Mouse (Mus musculus): ENCODE results near the gene Rims1.

Gene Rims1

DNA sequence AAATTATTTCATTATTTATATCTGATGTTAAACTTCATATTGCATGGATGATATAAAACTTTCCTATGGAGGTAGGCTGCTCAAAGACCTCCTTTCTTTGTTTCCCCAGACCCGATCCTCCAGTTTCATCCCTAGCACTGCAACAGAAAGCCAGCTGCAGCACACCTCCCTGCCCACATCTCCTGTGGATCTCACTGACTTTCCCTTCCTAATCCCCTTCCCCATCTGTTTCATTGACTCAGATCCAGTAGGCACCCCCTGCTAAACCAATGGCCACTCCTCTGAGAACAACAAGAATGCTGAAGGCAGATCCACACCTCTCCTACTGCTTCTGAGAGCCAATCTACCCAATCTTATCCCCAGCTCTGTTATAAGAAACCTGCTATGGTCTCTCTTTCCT lies 259.5 kb downstream of the Rims1 start:
- DNase-seq = no peak

DNA sequence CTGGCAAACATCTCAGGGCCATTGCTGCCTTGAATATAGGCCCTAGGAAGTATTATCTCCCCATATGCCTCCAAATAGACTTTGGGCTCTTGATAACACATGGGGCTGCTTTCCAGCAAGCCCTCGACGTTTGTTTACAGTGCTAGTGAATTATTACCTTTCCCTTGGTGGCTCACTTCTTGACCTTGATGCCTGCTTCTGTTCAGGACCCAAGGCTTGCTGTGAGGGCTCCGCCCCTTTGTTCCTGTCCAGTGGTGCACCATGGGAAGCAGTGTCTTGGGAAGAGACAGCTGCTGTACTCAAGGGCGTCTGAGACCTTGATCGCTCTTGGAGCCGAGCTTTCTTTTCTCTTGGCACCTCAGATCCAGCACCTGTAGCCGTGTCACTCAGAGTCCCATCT lies 267.7 kb downstream of the Rims1 start:
- no peak for DNase-seq

DNA sequence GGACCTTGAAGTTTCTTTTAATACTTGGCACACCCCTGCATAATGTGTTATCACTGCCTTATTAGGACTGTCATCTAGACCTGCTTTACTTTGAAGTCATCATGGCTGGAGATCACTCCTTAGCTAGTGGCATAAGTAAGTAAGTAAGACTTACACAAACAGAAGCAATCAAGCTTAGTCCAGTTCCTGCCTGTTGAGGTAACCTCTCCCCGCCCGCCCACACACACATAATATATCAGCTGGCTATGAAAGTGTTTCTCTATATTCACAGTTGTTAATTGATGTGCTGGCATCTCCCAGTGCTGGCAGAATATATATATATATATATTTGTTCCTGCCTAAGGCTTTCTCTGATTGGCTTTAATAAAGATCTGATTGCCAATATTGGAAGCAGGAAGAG lies 269.0 kb downstream of the Rims1 start:
- DNase-seq = no peak

DNA sequence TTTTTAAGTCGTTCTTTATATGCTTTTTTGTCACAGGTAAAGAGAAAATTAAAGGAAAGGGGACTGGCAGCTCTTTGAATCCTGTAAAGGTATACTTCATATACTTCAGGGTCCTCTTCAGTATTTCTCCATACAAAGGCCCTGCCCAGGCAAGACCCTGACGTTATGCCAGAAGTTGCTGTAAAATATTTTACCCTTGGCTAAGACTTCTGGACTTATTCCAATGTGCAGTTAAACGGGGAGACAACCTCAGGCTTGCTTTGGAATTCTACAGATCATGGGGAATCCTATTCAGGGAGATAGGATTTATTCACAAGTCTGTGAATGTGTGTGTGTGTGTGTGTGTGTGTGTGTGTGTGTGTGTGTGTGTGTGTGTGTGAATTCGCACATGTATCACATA lies 270.7 kb downstream of the Rims1 start:
- DNase-seq = no peak

DNA sequence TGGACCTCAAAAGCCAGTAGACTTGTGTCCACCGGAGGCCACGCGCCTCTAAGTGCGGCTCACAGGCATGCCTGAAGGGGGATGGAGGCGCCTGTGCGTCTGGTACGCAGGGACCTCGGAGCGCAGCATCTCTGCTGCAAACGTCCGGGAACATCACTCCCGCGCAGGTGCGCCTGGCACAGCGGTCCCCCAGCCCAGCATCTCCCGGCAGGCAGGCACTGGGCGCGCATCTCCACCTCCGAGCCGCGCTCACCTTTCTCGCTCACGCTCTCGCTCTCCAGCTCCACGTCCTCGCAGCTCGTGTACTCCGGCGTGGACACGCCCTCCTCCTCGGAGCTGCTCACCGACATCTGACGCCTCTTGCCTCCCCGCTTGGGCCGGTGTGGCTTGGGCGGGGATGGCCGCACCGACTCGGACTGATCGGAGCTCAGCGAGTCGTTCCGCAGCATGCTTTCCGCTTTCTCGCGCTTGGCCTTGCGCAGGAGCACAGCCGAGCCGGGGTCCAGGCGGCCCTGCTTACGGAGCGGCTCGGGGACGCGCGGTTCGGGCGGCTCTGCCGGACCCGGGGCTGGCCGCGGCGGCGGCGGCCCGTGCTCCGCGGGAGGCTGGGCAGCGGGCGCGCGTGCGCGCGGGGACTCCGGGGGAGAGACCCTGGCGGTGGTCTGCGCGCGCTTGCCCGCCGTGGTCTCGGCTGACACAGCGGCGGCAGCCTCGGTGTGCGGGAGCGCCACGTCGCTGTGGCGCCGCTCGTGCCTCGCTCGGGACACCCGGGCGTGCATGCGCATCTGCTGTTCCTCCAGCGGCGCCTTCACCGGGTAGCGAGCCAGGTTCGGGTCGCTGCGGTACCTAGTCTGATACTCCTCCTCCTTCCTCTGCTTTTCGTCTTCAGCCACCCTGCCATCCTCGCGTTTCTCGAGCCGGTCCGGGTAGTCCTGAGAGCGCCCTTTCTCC lies 272.4 kb downstream of the Rims1 start:
- no peak for DNase-seq

DNA sequence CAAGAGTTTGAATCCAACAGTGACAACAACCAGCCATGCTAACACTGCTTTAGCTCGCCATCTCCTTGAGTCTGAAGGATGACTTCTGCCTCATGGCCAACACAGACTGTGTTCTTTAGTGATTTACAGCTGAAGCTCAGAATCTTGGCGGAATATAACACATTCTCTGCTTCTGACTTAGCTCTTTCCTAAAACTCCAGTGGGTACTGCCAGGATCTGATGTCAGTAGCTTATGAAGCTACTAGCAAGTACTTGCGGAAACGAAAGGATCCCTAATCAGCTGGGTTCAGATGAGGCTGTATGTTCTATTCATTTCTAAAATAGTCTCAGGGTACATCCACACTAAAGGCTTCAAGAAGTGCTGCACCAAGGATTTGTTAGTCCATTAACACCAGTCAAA lies 290.7 kb downstream of the Rims1 start:
- no peak for DNase-seq

DNA sequence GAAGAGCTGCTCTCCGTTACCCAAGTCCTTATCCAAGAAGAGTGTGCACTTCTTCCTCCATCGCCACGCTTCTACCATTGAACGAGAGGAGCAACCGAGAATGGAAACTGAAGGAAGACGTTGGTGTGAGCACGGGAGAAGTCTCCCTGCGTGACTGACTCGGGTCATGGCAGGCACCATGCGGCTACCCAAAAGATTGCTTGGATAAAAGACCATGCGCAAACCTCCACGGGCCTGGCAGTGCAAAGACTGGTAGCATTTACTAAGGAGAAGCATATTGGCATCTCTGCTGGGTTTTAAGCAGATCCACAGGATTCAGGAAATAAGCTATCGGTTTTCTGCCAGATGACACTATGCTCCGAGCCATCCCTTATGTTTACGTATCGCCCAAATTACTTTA lies 293.4 kb downstream of the Rims1 start:
- DNase-seq = no peak

DNA sequence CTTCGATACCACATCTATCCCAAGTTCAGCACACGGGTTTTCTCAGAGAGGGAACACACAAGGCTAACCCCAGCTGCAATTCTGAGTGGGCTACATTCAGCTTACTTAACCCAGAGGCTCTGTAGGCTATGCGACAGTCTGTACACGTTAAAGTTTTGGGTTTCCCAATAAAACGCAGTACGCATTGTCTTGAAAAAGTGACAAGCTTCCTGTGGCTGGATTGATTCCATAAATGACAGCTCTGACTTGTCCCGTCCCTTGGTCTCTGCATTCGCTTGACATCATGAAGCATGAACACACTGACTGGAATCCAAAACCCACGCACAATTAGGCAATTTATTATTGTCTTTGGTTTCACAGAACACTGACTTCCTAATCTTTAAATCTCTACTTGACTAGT lies 294.2 kb downstream of the Rims1 start:
- no peak for DNase-seq

DNA sequence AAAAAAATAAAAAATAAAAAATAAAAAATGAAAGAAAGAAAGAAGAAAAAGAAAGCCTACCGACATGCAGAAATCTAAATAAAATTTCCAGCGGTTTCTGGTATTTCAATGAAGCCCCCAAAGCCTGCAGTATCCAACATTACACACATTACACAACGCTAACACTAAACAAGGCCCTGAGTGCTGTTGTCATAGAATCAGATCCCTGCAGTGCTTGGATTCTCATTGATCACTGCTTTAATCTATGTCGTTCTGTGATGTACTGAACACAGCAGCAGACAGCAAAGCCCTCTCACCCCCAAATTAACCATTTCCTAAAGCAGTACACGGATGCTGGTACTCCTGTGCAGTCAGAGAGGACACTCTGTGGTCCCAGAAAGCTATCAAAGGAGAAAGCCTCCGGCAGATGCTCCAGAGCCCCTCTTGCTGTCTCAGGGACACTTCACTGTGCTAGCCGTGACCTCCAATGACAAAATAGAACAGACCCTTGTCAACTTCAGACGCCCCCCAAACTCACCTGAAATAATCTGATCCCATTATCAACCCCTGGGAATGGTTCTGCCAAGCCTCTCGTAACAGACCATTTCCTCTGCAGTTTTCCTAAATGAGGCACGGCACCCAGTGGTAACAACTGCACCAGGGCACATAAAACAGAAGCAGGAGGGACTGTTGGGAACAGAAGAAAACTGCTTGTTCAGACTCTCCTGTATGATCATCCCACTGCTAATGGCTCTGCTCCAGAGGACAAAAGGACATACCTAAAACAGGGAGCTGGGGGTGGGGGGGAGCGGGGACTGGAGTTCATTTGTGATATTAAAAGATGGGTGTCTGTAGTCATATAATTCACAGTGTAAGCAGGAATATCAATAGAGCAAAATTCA lies 296.8 kb downstream of the Rims1 start:
- DNase-seq = no peak

DNA sequence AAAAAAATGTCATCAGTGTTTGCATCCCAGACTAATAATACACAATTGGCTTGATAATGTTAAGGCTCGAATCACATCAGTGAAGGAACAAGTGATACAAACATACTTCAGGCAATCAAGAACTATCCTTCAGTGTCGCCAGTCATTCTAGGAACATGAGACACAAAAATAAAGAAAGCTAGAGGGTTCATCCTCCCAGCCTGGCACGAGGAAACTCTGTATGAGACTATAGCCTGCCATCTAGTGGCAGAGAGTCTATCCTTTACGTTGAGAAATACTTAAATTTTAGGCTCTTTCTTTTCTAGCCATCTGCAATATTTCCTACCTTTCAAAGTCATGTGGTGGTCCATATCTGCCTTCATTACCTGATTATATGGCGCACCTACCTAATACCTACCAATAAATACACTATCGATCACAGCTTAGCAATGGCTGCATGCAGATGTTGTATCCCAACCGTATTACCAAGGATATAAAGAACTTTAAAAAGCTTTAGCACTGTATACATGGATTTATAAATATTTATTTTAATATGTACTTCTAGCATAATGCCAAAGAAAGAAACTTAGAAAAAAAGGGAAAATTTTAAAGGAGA lies 318.4 kb downstream of the Rims1 start:
- no peak for DNase-seq

DNA sequence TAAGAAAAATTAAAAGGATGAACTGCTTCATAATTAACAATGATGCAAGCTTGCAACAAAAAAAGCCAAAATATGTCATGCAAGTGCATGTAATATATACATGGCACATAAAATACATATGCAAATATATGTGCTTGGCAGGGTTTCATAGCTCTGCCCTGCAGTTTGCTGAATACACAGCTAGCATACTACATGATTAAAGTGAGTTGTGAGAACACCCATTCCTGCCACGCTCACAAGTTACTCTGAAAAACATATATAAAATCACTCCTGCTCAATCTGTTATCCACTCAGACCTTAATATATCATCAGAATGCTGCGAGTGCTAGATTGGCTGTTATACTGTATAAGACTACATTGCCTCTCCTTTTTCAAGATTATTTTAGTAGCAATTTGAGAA lies 329.6 kb downstream of the Rims1 start:
- no peak for DNase-seq

DNA sequence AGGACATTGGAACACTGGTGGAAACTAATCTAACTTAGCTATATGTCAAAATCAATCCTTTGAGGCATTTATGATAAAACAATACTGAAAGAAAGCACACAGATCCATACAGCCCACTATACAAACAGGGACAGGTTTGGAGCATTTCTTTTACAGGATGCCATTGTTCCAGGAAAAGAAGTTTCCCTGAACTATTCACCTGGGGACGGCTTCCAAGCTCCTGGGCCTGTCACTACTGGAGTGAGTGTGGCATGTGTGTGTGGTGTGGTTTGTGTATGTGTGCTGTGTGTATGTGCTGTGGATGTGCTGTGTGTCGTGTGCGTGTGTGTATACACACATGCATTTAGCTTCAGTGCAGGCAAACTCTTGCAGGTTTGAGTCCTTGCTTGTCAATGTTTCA lies 338.8 kb downstream of the Rims1 start:
- DNase-seq = no peak

DNA sequence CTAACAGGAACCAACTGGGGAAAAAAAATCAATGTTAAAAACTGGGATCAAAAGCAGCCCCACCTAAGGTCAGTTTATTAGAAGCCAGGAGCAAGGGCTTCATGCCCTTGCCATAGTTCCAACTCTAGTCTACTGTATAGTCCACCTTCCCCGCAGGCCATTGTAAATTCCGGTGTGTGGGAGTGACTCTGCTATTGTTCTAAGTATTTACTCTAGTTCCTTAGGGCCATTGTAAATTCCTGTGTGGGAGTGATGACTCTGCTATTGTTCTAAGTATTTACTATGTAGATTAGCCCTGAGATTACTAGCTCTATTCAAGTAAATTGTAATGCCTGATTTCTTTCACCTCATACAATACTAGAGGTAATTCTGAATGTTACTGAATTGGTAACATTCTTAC lies 339.2 kb downstream of the Rims1 start:
- DNase-seq = no peak

DNA sequence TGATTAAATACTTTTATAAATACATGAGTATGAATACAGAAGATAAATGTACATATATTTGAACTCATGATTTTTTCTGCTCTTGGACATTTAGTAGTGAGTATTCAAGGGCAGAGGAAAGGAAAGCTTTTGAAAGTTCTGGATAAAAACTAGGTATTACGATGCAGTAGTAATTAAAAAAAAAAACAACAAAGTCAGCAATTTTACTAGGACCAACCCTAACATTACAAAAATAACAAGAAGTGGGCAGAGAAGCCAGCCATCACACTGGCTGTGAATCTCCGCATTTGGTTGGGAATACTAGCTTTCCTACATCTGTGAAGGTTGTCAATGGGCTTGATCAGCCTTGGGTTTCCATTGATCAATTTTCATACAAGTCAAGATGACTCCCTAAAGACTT lies 381.8 kb downstream of the Rims1 start:
- DNase-seq = no peak

DNA sequence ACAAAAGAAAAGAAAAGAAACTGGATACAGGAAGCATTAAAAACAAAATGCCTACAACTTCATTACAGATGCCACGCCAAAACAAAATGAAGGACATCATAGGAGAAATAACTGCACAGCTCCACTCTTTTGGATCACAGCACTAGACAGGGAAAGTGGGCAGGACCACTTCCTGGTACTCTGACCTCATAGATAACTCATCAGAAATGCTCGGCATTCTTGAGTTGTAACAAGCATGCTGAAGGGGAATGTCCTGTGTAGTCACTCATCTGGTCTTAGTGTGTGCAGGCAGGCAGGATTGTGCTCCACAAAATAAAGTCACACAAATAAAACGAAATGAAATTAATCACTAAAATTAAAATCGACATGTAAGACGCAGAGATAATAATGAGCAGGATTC lies 383.7 kb downstream of the Rims1 start:
- DNase-seq = no peak

DNA sequence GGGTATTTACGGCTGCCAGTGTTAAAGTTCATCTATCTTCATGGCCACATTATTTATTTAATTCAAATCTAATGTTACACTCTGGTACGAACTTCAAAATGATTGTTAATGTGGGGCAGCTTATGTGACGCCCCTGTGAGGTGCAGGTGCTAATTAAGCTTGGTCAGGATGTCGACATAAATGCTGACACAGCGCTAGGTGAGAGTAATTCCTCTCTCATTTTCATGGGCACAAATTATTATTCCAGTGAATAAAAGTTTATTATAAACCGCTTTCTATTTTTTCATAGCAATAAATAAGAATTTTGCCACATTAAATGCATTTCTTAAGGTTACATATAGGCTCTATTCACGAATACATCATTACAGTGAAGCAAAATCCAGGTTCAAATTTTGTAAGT lies 395.6 kb downstream of the Rims1 start:
- no peak for DNase-seq

DNA sequence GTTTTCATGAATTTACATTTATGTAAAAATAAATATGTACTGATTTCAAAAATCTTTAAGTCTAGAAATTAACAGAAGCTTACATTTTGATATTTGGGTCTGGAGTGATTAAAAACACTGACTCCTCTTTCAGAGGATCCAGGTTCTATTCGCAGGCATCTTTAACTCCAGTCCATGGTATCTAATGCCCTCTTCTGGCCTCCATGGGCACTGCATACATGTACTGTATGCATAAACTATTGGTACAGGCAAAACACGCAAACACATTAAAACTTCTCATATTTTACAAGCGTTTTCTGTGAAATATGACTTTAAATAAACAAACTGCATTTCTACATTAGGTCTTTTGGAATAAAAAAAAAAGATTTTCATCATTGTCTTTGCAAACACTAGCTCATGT lies 419.4 kb downstream of the Rims1 start:
- no peak for DNase-seq

DNA sequence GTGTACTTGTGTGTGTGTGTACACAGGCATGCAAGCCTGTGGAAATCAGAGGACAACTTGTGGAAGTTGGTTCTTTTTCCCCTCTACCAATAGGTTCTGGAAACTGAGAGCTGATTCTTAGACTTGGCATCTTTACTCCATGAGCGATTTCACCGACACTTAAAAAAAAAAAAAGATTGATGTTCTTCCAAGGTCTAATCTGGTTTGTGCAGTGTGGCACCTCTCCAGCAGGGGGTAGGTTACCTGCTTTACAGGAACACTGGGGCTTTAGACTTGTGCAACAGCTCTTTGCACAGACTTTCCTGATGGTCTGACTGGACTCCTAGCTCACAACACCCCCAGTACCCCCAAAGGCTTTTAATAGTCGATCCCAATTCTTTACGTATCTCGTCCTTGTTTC lies 428.1 kb downstream of the Rims1 start:
- no peak for DNase-seq

DNA sequence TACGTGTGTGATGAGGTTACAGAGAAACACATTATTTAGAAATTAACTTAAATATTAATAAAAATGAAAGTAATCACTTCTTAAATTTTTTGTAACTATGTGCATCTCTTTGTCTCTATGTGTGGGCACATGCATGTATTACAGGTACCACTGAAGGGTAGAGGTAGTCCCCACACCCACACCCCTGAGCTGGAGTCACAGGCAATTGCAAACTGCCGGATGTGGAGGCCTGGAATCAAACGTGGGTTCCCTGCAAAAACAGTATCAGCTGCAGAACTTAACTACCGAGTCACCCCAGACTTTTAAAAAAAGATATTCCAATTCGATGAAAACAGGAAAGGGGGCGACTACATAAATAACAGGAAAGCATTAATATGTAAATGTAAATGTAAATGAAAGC lies 428.7 kb downstream of the Rims1 start:
- no peak for DNase-seq

DNA sequence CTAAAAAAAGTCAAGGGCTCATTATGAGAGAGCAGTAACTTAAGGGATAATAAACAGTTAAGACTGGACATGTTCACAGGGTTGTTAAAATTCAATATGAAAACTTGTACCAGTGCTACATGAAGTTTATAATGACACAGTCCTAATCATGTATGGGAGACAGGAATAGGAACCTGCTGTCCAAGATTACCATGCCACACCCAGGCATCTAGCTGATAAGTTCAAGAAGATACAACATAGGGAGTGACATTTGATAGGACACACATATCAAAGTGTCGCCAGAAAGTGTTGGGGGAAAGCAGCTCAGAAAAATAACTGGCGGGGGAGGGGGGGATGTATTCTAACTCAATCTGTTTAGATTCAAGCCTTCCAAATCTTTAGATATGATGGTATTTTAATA lies 449.6 kb downstream of the Rims1 start:
- DNase-seq = no peak

DNA sequence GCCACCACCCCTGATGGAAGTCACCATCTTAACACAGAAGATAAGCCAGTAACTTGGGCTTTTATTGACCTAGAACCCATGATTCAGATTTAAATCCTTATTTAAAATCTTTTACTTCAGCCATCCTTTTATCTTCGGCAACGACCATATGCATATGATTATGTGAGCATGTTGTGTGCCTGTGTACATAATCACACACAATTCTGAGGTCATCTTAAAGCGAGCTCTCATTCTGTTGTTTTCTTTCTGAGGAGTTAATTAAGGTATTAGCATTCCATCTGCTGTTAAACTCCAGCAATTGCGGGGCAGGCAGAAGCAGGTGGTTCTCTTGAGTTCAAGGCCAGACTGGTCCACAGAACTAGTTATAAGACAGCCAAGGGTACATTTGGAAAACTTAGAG lies 452.1 kb downstream of the Rims1 start:
- DNase-seq = no peak

DNA sequence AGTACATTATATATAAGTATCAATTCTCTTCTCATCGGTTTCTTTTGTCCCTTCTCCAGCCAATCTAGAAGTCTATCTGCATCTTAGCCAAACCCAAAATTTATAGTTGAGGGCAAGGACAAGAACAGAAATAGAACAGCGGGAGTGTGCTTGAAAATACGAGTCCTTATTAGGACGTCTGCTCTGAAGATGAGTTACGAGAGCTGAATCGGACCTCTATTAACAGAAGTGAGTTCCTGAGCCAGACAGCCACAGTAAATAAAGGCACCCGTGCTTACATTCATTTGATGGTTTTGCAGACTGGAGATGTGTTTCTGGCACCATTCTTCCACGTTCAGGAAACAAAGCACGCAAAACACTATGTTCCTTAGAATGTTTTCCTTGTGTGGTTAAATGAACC lies 466.9 kb downstream of the Rims1 start:
- no peak for DNase-seq

DNA sequence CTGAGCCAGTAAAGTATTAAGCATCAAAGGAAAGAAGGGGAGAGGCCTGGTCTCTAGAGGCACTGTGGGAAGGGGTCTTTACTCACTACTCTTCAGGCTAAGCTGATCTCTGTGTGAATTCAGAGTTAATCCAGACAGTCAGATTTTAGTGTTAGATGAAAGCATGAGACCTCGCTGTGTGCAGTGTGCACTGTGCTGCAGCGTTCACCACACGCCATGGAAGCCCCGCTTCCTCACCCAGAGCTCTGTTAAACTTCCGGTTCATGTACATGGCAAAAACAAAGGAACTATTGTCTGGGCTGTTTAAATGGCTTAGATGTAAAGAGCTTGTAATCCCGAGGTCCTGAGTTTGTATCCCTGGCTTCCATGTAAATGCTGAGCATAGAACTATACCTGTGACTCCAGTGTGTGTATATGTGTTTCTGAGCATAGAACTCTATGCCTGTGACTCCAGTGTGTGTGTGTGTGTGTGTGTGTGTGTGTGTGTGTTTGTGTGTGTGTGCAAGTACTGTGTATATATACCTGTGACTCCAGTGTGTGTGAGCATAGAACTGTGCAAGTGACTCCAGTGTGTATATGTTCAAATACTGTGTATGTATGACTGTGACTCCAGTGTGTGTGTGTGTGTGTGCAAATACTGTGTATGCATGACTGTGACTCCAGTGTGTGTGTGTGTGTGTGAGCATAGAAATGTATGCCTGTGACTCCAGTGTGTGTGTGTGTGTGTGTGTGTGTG lies 484.7 kb downstream of the Rims1 start:
- DNase-seq = no peak

All from layer of hippocampus, adult 9-11 months (tissue).